Mouse (Mus musculus) cerebellum, adult 2 months (tissue): ENCODE measurements around the gene Ptprf.

Source experiments
- CTCF ChIP-seq: fragments of 200-500 bp; IDR thresholded peaks from 2 replicates; pipeline ENCODE4 v1.5.1; 2011; ENCODE audit warnings: low read depth, mild to moderate bottlenecking, control low read depth, low read length, moderate library complexity, borderline replicate concordance; ENCODE audit not compliant: insufficient read depth
- POLR2A ChIP-seq: fragments of 200-500 bp; IDR thresholded peaks from 2 replicates; pipeline ENCODE4 v1.6.1; 2011; ENCODE audit warnings: low read length, control low read depth, borderline replicate concordance; ENCODE audit not compliant: insufficient read depth

DNA sequence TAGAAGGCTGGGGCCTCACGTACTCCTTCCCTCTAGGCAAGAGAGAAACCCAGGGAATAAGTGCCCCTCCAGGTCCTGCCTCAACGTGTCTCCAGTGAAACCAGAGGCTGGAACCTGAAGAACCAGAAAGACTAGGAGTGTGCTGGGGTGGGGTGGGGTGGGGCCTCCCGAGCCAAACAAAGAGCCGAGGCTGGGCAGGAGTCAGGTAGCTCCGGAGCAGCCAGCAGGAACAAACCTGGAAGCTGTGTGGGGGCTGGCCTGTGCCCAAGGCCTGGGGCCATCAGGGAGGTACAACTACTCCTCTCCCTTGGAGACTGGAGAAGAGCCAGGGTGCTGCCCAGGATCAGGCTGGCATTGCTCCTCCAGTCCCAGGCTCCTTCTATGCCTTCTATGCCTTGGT, 18.9 kb downstream of the Ptprf start:
- TF ChIP-seq POLR2A (no peak), CTCF (no peak)
